Mouse (Mus musculus): ENCODE measurements around the gene Gjc1.

The Gjc1 gene

GRCm38 (mm10) chr11:102819021-102819782 is at the start of gene Gjc1:
Gene Gjc1, minus strand, starts transcription at chr11:102819700.
- DNase-seq (ENCODE audit: low spot score in 2 of 2) = no peak

- DNase-seq (ENCODE audit: low spot score in 2 of 2) = peak in 1 of 2 experiments; percentile 76
These were observed 44.8 kb upstream of the Gjc1 start for GRCm38 (mm10) chr11:102864272-102864671.

- peak in 1 of 2 experiments; percentile 63 for DNase-seq (ENCODE audit: low spot score in 2 of 2)
These were observed 40.4 kb upstream of the Gjc1 start for GRCm38 (mm10) chr11:102859933-102860332.

DNA sequence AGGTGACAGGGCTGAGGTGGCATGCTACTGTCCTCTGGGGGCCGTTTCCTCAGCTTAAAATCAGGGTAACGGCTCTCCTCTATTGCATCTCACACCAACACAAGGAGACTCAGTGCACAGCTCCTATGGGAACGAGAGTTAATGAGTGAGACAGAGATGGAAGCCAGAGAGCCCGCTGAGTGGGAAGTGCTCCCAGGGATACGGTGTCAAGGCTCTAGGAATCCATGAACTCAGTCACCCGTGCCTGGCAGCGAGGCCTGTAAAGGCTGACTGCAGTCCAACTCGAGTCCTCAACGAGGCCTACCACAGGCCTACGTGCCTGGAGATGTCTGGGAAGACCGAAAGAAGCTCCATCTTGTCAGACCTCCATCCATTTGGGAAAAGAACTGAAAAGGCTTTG is 39.5 kb upstream of the Gjc1 start:
- DNase-seq (ENCODE audit: low spot score in 2 of 2) = no peak

DNA sequence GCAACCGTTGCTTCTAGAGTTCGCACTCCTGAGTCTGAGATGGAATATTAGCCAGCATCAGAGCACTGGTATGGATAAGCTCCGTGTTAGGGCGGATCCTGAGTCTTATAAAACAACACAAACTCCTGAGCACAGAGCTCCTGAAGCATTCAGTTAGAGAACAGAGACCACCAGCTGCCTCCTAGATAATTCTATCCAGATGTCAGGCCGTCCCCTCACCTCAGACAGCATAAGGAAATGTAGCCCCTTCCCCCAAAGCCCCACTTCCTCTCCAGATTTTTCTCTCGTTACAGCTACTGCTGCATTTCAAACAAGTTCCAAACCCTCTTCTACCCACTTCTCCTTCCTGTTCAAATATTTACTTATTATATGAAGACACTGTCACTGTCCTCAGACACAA is 36.4 kb upstream of the Gjc1 start:
- no peak for DNase-seq (ENCODE audit: low spot score in 2 of 2)

DNA sequence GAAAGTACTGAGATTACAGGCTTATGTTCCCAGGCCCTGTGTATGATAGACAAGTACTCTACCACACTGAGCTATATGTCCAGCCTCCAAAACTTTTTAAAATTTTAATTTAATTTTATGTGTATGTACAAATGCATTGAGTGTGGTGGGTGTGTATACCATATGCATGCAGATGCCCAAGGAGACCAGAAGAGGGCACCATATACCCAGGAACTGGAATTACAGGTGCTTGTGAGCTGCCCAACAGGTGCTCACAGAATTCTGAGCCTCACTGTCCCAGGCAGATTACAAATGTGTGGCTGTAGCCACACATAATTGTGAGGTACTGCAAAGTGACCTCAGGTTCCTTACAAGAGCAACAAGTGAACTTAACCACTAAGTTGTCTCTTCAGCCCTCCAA is 34.3 kb upstream of the Gjc1 start:
- DNase-seq (ENCODE audit: low spot score in 2 of 2) = no peak

DNA sequence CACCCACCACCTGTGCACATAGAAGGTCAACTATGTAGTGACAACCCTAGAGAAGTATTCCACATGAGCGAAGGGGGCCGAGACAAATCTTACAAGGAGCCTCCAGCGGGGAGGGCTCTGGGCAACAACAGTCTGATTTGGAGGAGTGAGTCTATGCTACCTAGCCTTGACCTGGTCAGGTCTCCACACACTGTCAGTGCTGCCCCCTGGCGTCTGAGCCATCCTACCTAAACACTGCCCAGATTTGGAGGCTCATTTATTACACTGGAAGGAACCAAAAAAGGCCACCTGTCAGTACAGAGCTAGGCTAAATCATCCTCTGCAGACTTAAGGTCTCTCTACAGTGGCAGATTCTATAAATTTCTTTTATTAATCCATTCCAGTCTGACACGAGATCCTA is 32.4 kb upstream of the Gjc1 start:
- peak in 1 of 2 experiments; percentile 38 for DNase-seq (ENCODE audit: low spot score in 2 of 2)

- no peak for DNase-seq (ENCODE audit: low spot score in 2 of 2)
These were observed 26.4 kb upstream of the Gjc1 start for GRCm38 (mm10) chr11:102845926-102846325.

DNA sequence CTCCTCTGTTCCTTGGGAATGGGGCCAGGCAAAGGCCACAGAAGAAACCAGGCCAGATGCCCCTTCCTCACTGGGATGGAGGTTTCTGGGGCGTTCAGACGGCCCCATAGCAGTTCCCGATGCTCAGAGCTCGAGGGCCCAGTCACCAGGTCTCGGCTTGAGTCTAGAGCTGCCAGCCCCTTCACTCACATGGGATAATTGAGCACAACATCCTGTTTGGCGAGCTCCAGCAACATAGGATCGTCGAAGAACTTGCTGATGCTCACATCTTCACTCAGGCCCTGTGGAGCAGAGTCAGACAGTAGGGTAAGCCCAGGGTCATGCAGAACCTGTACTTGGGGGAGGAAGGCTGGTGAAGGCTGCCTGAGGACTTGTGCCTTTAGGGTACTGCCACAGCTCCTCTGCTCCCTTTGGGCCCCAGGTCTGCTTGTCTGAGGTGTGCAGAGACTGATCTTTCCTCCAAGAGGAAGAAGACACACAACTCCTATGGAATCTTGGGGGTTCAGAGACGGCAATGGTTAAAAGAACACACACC is 19.2 kb upstream of the Gjc1 start:
- no peak for DNase-seq (ENCODE audit: low spot score in 2 of 2)

- no peak for DNase-seq (ENCODE audit: low spot score in 2 of 2)
These were observed 18.6 kb upstream of the Gjc1 start for GRCm38 (mm10) chr11:102838126-102838525.

GRCm38 (mm10) chr11:102837385-102837784 is 17.9 kb upstream of the Gjc1 start:
- DNase-seq (ENCODE audit: low spot score in 2 of 2) = no peak

GRCm38 (mm10) chr11:102836146-102836545 is 16.6 kb upstream of the Gjc1 start:
- DNase-seq (ENCODE audit: low spot score in 2 of 2) = no peak

DNA sequence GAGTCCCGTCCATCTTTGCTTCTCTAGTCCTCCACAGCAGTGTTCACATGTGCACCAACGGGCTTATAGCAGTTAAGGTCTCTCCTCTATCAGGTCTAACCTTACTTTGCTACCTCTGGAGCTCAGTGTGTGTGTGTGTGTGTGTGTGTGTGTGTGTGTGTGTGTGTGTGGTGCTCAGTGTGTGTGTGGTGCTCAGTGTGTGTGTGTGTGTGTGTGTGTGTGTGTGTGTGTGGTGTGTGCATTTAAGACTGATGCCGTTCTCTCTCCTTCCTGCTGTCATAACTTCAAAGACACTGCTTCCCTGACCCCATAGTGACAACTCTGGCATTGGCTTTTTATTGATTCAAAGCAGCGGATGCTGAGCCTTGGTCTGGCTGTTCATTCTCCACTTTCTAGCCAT is 16.0 kb upstream of the Gjc1 start, which contains the start of gene Higd1b:
TSS of gene Higd1b (plus strand) at position 301 of the 400 bp plus-strand sequence.
- DNase-seq (ENCODE audit: low spot score in 2 of 2) = no peak

DNA sequence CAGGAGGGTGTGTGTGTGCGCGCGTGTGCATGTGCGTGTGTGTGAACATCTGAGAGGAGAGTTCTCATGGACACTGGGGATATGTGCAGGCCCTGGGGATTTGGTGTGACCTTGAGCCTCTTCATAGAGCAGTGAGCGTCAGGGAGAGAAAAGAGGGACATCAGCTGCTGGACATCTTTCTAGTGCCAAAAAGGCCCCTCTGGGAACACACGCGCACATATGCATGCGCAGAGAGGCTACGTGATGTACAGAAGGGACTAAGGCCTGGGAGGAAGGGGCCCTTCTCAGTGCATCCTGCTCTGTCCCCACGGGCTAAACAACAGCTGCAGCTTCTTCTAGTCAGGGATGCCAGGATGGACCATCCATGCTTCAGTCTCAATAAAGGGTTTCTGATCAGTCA is 14.7 kb upstream of the Gjc1 start:
- DNase-seq (ENCODE audit: low spot score in 2 of 2) = no peak

DNA sequence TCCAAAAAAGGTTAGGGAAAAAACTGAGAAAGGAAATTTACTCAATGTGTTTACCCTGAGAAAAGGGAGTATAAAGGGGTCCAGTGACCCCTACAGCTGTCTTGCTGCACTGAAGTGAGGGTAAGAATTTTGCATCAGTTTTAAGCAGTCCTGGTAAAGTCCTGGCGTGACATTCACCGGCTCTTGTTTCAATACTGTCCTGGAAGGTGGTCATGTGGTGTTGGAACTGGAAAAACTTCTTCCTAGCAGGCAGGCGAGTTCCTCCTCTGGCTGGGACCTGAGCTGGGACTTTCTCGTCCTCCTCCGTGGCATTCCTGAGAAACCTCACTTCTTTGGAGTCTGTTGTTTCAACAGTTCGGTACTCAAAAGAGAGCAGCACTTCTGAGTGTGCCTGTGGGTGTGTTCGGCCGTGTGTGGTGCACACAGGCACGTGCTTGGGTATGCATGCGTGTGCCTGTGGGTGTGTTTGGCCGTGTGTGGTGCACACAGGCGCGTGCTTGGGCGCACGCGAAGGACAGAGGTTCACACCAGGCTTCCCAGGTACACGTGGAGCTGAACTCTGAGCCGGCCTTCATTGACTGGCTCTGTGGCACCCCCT is 13.3 kb upstream of the Gjc1 start:
- no peak for DNase-seq (ENCODE audit: low spot score in 2 of 2)

GRCm38 (mm10) chr11:102830276-102830675 is 10.8 kb upstream of the Gjc1 start:
- no peak for DNase-seq (ENCODE audit: low spot score in 2 of 2)

DNA sequence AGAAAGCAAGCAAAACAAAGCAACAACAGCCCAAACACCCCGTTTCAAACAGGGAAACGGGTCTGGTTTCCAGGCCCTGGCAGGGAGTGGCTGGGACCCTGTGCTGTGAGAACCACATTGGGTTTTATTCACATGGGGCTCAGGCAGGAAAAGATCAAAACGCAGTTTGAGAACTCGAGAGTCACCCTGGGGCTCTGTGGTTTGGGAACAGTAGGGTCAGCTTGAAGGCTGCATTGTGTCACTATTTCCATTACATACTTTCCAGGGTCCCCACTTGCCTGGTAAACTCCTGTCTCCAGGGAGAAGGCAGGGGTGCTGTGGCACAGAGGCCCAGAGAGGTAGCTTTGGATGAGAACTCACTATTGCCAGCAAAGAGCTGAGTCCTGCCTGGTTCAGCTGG is 7.6 kb upstream of the Gjc1 start:
- DNase-seq (ENCODE audit: low spot score in 2 of 2) = no peak

DNA sequence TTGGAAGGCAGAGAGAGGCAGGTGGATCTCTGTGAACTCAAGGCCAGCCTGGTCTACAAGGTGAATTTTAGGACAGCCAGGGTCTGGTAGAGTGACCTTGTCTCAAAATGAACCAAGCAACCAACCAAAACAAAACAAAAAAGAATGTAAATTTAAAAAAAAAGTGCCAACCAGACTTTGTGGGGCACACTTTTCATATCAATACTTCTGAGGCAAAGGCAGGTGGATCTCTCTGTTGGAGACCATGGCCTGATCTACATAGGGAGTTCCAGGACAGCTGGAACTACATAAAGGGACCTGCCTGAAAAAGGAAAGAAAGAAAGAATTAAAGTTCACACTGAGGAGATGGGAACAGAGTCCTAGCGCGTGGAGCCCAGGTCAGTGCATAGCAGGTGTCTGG is 7.0 kb upstream of the Gjc1 start:
- no peak for DNase-seq (ENCODE audit: low spot score in 2 of 2)

- DNase-seq (ENCODE audit: low spot score in 2 of 2) = no peak
These were observed 1.7 kb upstream of the Gjc1 start for GRCm38 (mm10) chr11:102821231-102821630.

DNA sequence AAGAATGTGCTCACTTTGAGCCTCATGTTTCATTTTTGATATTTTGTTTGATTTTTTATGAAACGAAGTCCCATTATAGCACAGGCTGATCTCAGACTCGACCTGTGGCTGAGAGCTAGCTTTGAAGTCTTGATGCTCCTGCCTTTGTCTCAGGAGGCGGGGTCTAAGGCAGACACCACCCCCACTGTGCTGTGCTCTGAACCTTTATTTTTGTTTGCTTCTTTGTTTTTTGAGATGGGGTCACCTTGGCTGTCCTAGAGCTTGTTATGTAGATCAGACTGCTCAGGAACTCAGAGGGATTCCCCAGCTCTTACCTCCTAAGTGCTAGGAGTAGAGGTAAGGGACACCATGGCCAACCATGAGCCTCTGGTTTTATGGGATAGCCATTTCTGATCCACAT is 932 bp upstream of the Gjc1 start:
- DNase-seq (ENCODE audit: low spot score in 2 of 2) = no peak

DNA sequence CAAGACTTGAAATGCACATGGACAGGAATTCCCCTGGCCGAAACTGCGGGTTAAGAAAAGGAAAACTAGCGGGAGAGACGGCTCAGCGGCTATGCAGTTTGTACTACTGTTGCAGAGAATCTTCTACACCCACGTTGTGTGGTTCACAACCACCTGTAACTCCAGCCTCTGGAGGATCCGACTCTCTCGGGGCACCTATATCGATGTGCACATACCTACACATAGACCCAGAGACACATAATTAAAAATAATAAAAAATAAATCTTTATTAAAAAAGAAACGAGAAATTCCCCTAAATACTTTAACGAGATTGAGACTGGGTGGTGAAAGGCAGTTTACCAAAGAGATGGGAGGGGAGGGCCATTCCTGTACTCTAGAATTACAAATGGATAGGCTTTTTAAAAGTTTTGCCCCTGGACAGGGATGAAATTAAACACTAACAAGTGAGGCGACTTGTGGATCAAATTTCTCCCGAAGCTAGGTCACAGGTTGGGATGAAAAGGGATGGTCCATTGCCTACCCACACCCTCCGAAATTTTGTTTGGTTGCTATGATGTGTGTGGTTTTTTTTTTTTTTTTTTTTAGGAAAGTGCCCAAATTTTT is 384 bp upstream of the Gjc1 start:
- DNase-seq (ENCODE audit: low spot score in 2 of 2) = peak in 1 of 2 experiments; percentile 16

DNA sequence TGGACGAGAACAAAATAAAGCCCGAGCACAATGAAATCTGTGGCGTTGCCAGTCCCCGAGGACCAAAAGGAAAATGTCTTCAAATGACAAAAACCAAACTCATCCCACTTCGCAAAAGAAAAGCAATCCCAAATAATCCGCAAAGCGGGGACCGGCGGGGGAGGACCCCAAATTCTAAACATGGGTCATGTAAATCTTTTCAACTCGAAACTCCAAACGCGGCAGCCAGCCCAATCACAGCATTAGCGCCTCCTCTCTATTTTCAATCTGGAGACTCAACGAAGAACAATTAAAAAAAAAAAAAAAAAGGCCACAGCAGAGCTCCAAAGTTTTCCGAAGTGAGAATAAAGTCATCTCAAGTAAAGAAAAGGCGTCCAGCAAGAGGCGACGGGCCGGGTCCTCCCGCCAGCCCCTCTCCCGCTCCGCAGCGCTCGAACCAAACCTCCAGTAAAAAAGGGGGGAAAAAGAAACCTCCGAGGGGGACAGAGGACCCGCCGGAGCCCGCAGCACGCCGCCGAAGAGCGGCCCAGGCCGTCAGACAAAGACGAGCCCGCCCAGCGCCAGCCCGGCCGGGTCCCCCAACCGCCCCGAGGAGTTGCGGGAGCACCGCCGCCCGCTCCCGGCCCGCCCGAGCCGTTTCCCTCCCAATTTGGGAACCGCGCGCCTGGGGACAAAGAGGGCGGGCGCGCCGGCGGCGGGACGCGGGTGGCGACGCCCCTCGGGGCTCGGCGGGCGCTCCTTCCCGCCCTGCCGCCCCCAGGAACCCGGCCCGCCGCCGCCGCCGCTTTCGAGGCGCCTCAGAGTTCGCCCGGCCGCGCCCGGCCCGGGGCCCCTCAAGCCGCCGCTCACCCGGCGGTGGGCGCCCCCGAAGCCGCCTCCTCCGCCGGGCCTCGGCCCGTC is 1.1 kb downstream of the Gjc1 start:
- DNase-seq (ENCODE audit: low spot score in 2 of 2) = no peak

Measured in left cerebral cortex, adult 9 months (tissue).